Mouse (Mus musculus) left cerebral cortex, adult 18-20 months (tissue): Measurements from ENCODE around the gene Tff2. TPM values are rescaled to one million over a fixed set of nuclear protein-coding genes. Genes with fewer than 3 reads are reported as not detected.

Experiments
- DNase-seq, 2 experiments: peaks; one replicate each; pipeline ENCODE4 v3.0.0; 2021 to 2022; ENCODE audit warnings: low spot score in 2 of 2, mixed read lengths in 1 of 2
- long read RNA-seq, 2 experiments: library from polyadenylated mRNA; stranded (forward); transcript quantifications; one replicate each; pipeline ENCODE4 v2.0.0; 2021
- total RNA-seq, 2 experiments: library from RNA; stranded (reverse); gene quantifications; 2 replicates each; pipeline ENCODE4 v1.2.3; 2021

Gene Tff2
- total RNA-seq, result not detected
- long read RNA-seq, experiment 1, result 0 reads
- long read RNA-seq, experiment 2, result 0 reads

DNA sequence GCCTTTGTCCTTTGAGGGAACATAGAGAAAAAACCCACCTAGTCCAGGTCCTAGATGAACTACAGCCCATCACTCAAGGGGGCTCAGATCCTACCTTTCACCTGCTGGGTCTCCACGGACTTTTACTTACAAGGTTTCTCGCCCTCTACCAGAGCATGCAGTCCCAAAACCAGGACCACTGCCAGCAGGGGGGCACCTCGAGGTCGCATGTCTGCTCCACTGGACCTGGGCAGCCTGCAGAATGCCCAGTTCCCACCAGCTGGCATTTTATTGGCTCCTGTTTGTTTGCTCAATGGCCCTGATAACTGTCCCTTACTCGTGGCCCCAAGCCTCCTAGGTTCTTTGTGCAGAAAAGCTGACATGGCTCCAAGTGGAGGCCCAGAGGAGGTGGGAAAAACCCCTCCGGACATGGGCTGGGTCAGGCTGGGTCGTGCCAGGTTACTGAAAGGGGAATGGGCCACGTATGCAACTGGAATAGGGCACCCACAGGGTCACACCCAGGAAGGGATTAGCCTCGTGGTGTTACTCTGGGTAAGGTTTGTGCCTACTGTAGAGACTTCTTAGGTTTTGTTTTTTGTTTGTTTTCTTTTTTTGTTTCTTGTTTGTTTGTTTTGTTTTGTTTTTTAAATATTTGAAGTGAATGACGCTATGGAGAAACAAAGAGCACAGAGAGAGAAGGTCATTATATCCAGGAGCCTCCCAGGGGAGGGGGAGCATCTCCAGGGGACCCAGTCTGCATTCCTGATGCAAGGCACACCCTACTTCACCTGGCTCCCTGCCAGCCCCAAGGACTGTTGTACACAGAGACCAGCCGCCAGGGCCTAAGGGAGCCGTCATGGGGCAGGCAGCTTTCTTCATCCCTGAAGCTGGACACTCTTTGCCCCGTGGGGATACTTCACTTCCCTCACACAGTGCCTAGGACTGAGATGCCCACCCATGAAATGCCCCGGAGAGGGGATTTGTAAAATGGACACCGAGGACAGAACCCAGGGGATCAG is at the start of gene Tff2:
Gene Tff2 (minus strand): TSS at position 243 of the 998 bp plus-strand sequence.
- DNase-seq, result no peak

DNA sequence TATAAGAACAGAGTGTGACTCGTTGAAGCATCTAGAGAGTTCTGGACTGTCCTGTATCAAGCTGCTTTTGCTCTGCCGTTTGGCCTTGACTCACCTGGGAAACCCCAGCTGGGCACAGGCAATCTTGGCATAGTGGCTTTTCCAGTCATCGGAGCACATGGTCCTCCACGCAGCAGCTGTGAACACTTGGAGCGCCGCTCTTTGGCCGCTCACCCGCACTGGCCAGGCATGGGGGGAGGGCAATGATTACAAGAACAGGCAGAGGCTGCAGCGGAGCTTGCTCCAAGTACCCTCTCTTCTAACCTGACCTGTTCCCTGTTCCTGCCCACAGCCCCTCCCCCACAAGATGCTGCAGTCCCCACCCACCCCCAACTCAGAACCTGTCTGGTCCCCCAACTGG is 49.3 kb upstream of the Tff2 start:
- no peak for DNase-seq

DNA sequence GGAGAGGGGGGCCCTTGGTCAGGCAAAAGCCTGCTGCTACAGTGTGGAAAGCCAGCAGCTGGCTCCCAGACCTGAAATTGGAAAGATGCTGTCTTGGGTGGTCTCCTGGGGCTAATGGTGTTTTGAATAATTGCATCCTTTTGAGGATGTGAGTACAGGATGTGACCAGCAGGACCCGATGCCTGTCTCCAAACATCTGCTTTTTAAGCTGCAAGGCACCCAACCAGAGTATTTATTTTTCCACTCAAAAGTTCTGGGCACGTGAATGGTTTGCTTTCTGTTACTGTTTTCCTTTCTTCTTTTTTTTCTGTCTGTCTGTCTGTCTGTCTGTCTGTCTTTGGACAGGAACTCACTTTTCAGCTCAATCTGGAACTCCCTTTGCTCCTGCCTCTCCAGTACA is 48.6 kb upstream of the Tff2 start:
- no peak for DNase-seq

DNA sequence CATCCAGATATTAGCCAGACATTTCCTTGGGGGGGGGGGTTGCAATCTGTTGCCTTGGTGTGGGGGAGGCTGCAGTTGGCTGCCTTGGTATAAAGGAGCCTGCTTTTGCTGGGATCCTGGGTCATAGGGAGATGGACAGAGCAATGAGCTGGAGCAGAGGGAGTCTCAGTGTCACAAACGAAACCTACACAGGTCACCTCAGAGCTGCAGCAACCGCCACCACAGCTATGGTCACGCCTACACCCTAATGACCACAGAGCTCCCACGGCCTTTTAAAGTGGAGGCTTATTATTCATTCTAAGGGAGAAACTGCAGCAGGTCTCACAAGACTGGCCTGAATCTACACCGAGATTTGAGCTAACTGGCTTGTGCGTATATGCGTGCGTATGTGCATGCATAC is 47.7 kb upstream of the Tff2 start:
- DNase-seq, result no peak

DNA sequence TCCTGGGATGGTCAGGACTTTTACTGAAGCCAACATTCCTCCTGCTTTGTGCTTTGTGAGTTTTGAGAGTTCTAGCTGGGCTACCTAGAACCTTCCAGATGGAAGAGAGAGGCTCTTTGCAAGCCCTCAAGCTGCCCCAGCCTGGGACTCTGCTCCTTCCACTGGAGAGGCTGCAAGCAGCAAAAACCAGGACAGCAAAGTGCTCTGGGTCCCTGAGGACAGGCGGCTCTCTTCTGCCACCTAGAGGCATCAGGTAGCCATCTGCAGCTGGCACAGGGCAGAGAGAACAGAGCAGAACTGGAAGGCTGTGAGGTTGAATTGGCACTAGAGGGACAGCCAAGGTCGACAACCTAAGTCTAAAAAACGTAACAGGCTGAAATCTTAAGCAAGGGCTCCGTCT is 43.3 kb upstream of the Tff2 start:
- DNase-seq, result peak; percentile 74 to 75

DNA sequence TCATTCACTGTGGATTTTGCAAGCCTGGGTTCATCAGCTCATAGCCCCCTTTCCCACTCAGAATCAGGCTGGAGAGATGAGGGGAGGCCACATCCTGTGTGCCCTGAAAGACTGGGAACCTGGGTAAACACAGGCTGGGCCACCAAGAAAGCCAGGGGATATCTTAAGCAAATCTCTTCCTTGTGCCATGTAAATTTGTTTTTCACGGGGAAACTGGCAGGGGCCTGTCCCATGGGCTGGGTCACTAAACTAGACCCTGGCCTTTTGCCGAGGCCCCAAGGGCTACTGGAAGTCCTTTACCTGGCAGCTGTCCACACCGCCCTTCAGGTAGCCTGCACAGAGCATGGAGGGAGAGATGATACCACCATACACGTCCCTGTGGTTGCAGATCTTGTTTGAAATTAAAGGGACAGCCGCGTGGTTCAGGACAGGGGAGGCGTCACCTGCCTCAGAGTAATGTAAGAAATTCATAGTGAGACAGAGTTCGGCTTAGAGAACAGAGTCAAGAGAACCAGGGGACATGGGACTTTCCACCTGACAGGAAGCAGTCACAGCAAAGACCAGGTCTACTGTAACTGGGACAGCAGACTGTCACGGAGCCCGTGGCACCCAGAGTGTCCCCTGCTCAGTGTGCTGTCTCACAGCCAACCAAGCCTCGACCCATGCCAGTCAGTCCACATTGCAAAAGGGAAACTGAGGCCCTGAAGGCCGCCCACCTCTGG is 40.3 kb upstream of the Tff2 start:
- no peak for DNase-seq

DNA sequence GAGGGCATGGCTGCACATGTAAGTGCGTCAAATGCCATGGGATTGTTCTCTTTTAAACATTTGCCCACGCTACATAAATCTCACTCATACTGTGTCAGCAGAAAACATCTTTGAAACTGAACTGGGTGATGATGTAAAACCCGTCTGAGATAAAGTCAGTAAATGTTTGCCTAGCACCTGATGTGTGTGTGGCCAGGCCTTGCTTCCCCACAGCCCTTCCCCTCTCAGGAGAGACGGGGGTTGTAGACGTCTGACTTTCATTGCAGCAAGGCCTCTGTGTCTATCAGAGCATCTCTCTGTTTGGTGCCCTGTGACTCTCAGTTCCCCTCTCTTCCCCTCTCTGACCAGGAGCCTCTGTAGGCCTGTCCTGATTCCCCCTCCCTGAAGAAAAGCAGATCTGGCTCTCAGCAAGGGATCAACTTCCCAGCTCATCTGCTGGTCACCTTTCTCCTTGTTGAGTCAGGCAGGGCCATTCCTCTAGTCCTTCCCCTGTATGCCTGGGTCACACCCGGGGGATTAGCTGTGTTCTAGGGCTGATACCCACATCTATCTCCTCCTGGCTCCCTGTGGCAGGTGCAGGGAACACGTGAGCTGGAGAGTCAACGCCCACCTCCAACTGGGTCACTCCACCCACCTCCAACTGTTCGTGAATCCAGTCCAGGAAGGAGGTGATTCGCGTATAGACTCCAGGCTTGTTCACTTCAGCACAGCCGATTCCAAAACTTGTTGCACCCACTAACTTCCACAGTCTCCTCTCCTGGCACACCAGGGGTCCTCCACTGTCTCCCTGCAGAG is 39.3 kb upstream of the Tff2 start:
- DNase-seq, result peak; percentile 27 to 38

DNA sequence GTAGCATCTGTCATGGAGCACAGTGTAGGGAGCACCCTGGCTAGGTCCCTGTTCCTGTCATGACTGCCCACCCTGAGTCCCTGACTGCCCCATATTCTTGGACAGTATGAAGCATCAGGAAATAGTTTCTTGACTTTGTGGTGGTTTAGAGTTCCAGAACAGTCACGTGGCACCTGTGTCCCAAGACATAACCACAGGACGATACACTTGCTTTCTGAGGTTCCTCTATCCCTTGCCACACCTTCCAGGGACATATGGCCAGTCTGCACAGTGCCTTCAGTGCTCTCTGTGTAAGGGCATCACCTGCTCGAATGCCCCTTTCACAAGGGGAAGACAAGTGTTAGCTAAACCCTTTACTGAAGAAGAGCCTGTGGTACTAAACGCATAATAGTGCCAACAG is 37.4 kb upstream of the Tff2 start:
- DNase-seq, result no peak

DNA sequence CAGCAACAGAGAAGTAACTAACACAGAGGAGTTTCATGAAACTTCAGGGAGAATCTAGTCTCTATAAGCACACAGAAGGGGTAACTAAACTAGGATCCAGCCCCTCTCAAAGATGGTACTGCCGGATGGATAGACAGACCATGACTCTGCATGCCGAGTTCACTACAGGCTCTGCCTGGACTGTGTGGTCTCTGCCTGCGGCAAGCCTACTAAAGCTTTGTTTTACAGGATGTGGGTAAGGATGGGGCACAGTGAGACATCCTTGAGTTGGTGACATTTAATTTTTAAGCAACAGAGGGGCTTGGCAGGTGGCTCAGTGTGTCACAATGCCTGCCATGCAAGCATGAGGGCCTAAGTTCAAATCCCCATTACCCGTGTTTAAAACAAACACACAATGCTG is 32.2 kb upstream of the Tff2 start:
- DNase-seq, result no peak

DNA sequence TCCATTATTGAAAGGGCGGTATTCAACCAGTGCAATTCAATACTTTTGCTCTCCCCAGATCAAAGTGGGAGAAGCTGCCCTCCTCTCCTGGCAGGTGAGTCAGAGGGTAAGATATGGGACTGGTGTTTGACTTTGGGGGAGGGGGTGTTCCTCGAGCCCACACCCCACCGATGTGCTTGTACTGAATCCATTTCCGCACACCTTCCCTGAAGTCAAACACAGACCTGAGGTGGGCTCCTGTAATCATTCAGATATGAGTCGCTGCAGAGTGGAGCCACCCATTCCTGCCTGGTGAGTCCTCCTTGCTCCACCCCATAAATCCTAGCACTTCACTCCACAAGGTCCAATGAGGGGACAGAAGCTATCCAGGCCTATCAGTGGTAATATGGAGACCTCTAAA is 25.7 kb upstream of the Tff2 start:
- no peak for DNase-seq

DNA sequence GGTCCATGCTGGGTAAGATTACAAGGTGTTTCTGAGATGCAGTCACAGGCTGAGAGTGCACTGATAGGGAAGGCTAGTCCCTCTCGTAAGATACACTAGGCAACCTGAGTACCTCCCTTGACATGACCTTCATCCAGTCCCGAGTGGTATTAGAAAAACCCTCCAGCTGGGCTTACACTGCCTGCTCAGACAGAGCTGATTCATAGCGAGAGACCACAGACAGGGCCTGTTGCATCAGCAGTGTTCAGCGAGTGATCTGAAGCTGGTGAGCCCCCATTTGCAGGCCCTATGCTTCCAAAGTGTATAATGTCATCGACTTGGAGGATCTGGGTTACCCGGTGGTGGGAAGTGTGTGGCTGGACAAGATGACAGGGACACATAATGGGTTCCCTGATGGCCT is 21.0 kb upstream of the Tff2 start, which contains the start of gene Tff1:
Gene Tff1 (minus strand): TSS at position 151 of the 400 bp plus-strand sequence.
- no peak for DNase-seq

DNA sequence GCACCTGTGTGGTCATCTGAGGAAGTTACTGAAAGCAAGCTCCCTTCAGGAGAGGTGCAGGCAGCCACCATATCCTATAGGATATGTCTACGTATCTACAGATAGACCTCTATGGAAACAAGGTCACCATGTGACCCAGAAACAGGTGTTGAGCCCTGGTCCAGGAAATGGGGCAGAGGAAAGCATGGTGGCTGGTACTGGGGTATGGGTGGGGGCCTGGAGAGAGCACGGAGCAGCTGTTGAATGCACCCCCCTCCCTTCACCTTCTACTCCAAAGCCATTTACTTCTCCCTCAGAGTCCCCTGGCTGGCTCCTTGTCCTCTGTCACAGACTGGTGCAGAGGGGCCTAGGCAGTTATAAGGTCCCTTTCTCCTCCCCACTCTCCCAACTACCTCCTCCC is 19.7 kb upstream of the Tff2 start:
- no peak for DNase-seq

DNA sequence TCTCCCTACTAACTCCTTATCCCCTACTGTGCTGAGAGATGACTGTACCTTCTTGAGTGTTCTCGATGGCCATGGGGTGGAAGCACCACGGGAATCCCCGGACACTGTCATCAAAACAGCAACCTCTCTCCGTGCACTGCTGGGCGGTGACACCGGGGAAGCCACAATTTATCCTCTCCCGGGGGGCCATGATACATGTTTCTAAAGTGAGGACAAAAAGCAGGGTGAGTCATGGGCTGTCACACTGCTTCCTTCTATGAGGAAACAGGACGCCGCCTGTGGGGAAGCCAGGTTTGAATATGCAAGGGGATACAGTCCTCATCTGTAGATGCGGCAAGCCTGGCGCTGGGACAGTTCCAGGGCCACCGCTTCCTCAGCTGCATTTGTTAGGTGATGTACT is 18.5 kb upstream of the Tff2 start:
- DNase-seq, result no peak

DNA sequence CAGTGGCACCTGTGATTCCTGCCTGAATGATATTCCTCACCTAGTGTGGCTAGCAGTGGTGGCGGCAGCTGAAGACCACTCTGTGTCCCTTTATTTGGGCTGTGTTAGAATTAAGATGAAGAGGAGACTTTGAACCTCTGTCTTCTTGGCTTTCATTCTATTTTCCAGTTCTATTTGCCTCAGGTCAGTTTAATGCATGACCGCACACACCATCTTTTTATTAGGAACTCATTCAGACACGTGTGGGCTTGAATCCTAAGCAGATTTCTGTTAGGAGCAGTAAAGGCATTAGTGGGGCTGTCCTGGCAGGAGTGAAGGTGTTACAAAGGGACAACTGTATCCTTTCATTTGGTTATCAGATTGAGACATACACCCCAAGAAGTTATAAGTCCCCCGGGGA is 16.2 kb upstream of the Tff2 start:
- no peak for DNase-seq

DNA sequence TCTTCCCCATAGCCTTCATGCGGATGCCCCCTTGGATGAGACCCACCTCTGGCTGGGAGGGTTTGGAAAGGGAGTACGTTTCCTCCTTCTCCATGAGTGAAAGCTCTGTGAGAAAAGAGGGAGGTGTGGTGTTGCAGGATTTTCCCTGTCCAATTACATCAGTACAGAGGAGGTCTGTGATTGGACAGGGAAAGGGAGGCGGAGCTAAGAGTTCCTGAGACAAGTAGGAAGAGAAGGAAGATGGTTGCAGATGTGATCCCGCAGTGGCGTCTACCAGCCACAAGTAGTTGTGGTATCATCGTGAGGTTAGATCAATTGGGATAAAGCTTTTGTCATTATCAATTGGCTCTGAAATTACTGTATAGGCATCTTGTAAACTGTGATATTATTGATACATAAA is 13.8 kb upstream of the Tff2 start:
- DNase-seq, result no peak

DNA sequence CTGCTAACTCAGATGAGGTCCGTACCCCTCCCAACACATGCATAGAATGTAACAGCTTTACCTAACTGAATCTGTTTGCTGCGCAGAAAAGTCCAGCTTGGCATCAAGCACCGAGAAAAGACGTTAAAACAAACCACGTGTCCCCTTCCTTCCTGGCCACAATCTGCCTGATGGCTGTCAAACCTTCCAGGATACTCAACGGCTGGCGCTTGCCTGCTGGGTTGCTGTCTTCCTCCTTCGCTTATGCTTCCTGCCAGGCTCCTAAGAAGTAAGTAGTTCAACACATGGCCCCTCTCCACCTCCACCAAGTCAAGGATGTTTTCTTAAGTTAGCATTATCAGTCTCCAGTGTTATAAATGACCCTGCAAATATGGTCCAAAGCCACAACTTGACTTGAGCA is 9.7 kb upstream of the Tff2 start:
- DNase-seq, result no peak

DNA sequence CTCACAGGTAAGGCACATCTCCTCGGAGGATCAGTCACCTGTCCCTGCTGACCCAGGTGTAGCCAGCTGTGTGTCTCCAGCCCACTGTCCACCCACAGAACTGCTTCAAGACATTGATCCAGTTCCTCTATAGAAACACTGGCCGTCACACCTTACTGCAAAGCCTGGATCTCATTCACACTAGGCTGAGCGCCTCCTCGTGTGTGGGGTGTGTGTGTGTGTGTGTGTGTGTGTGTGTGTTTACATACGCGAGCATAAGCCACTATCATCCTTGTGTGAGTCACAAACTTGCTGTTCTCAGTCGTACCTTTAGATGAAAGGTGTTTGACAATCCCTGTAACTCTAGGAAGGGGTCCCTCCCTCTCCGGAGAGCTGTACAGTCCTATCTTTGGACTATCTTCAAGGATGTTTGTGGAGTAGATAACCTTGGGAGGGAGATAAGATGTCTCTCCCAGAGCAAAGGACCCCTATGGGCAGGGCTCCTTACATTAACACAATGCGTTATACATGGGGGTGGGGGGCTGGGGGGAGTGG is 9.0 kb upstream of the Tff2 start:
- DNase-seq, result no peak

DNA sequence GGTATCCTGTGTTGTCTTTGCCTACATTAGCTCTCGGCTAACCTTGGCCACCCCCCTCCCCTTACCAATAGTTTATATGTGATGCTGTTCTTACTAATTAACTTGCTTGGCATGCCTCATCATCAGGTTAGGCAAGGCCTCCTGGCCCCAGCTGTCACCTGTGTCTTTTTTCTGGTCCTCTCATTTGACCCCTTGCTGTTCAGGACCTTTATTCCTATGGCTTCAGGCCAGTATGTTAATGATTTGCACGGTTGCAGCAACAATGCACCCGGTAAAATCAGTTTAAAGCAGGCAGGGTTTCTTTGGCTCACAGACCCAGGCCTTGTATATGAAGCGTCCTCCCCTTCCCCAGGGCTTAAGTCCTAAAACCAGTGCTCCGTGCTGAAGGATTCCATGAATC is 8.4 kb upstream of the Tff2 start:
- no peak for DNase-seq

DNA sequence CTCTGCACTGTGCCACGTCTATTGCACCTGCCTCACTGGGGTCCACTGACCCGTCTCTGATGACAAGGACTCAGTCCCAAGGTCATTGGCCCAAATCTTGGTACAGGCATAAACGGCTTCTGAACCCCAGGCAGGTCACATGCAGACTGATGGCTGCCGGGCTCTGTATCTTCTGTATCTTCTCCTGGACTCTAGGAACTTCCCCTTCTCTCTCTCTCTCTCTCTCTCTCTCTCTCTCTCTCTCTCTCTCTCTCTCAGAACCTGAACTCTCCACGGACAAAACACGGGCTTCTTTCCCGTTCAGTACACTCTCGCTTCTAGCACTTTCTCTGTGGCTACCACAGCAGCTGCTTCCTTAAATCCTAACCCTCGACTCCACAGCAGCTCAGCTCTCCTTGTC is 1.9 kb upstream of the Tff2 start:
- DNase-seq, result no peak

DNA sequence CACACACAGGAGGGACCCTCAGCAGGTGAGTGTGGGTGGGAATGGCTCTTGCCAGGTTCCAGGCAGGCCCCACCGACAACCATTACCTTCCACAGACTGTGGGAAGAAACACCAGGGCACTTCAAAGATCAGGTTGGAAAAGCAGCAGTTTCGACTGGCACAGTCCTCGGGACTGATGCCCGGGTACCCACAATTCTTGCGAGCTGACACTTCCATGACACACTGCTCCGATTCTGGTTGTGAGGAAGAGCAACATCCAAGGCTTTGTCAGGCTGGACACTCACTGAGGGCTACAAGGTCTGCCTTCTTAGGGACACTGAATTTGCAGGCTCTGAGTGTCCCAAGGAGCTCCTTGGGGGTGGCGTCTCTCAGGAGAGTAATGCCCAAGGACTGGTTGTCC is 2.0 kb downstream of the Tff2 start:
- DNase-seq, result no peak

DNA sequence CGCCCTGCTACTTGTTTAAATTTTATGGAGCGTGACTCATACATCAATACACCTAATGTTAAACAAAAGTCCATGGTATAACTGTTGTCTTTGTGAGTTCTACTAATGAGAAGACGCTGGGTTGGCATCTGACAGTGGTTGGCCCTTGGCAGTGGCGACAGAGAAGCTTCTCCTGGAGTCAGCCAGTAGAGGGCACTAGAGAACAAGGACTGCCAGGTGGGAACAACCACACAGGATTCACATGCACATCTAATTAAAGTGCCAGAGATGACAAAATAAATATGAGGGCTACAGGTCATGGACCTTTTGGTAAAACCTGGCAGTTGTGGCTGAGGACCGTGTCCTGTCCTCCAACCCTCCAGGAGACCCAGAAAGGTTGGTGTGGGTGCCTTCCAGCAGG is 5.7 kb downstream of the Tff2 start:
- DNase-seq, result peak; percentile 59 to 70
